Mouse (Mus musculus): ENCODE results near the gene Sash1. TPM values are rescaled to one million over a fixed set of nuclear protein-coding genes. Genes with fewer than 3 reads are reported as not detected.

The Sash1 gene
- total and polyA plus RNA-seq, 3 experiments, result 0.09 to 0.59 (median 0.24) TPM

DNA sequence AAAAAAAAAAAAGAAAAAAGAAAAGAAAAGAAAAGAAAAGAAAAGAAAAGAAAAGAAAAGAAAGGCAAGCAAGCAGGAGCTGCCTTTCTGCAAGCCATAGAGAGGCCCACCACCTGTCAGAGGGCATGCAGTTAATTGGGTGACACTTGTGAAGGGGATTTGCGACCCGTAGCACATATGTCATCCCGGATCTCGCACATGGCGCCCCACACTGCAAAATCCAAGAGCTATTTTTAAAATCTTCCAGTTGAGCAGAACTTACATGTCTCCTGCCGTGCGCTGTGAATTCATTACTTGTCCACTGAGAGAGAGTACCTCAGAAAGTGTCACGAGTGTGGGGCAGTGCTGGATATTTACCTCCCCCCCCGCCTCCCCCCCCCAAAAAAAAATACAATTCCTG lies 60.0 kb downstream of the Sash1 start:
- Histone ChIP-seq H3K4me3 (replicated peaks in 1 of 3; ENCODE audit: low read depth in 2 of 3, low read length in 2 of 3, poor library complexity in 1 of 3) (no peak overlapping the region), H3K79me2 (replicated peaks; ENCODE audit: control insufficient read depth, extremely low read depth, insufficient read depth, poor library complexity, severe bottlenecking) (no peaks in the 10 kb centered on the region), H3K4me1 (ENCODE audit: control insufficient read depth in 1 of 2, insufficient read depth in 2 of 2) (peaks cover 0 to 3% of the 10 kb centered on the region in 2 experiments; a peak in 1 of 4 replicates), H3K9me3 (replicated peaks; ENCODE audit: low read length) (no peaks in the 10 kb centered on the region), H3K9ac (ENCODE audit: insufficient read depth, low read depth) (no peak overlapping the region), H3K36me3 (replicated peaks in 1 of 2; ENCODE audit: control insufficient read depth in 1 of 2, insufficient read depth in 1 of 2, low read length in 1 of 2) (no peaks in the 10 kb centered on the region), H3K27me3 (replicated peaks) (no peaks in the 10 kb centered on the region), H3K4me2 (ENCODE audit: insufficient read depth, low read depth, poor library complexity, severe bottlenecking) (no peak overlapping the region), H3K27ac (ENCODE audit: insufficient read depth, low read depth) (no peak overlapping the region)
- DNase-seq (ENCODE audit: extremely low read depth), result no peak
- in situ Hi-C loops (cut with MboI; ENCODE audit: low pct_ligation_motif_present, low pct_unique_long_range_greater_than_20kb, low sequenced_read_pairs), result no loop called here
- dilution Hi-C loops (cut with MboI; ENCODE audit: extremely low pct_ligation_motif_present, extremely low pct_unique_long_range_greater_than_20kb, low sequenced_read_pairs), result no loop called here
- TF ChIP-seq ETS1 (conservative IDR thresholded peaks at IDR 0.05; ENCODE audit: low read depth, low read length) (no peak), USF2 (conservative IDR thresholded peaks at IDR 0.05; ENCODE audit: low read depth, low read length) (no peak), MEF2A (IDR thresholded peaks at IDR 0.05; ENCODE audit: borderline replicate concordance, low read depth, low read length) (no peak), RAD21 (IDR thresholded peaks at IDR 0.05; ENCODE audit: low read depth, low read length) (no peak), ELF1 (IDR thresholded peaks at IDR 0.05; ENCODE audit: low read depth, low read length) (no peak), TCF12 (IDR thresholded peaks at IDR 0.05; ENCODE audit: low read depth, low read length) (no peak), BHLHE40 (IDR thresholded peaks at IDR 0.05; ENCODE audit: low read depth, low read length) (no peak), MAZ (IDR thresholded peaks at IDR 0.05; ENCODE audit: low read depth, low read length) (no peak), CTCF (conservative IDR thresholded peaks at IDR 0.05 in 1 of 2, IDR thresholded peaks at IDR 0.05 in 1 of 2; ENCODE audit: low read depth in 2 of 2, low read length in 2 of 2) (no peak), UBTF (IDR thresholded peaks at IDR 0.05; ENCODE audit: low read depth, low read length) (no peak), MXI1 (IDR thresholded peaks at IDR 0.05; ENCODE audit: low read depth, low read length) (no peak), SIN3A (IDR thresholded peaks at IDR 0.05; ENCODE audit: low read length) (no peak), POLR2AphosphoS2 (IDR thresholded peaks at IDR 0.05; ENCODE audit: low read depth, low read length) (no peak), RCOR1 (conservative IDR thresholded peaks at IDR 0.05; ENCODE audit: low read depth, low read length) (no peak), ZKSCAN1 (IDR thresholded peaks at IDR 0.05; ENCODE audit: borderline replicate concordance, low read depth, low read length) (no peak), TBP (conservative IDR thresholded peaks at IDR 0.05; ENCODE audit: low read depth, low read length) (no peak)

DNA sequence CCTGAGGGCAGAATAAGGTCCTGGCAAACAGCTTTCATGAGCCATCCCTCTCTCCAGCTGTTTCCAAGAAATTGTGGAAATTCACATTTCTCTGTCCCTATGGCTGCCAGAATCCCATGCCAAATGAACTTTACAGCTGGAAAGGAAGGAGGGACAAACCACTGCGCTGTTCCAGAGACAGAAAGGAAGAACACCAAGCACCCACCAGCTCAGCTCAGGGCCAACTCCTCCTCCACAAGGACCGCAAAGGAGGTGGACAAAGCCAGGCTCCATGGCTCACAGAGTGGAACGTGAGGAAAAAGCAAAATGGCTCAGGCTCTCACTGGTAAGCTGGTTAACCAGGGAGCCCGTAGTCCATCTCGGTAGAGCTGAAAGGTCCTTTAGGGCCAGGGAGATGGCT lies 67.8 kb downstream of the Sash1 start:
- Histone ChIP-seq H3K9ac (ENCODE audit: insufficient read depth, low read depth) (no peak overlapping the region), H3K9me3 (replicated peaks; ENCODE audit: low read length) (no peaks in the 10 kb centered on the region), H3K27me3 (replicated peaks) (no peaks in the 10 kb centered on the region), H3K4me2 (ENCODE audit: insufficient read depth, low read depth, poor library complexity, severe bottlenecking) (no peak overlapping the region), H3K36me3 (replicated peaks in 1 of 2; ENCODE audit: control insufficient read depth in 1 of 2, insufficient read depth in 1 of 2, low read length in 1 of 2) (no peaks in the 10 kb centered on the region), H3K4me3 (replicated peaks in 1 of 3; ENCODE audit: low read depth in 2 of 3, low read length in 2 of 3, poor library complexity in 1 of 3) (no peak overlapping the region), H3K27ac (ENCODE audit: insufficient read depth, low read depth) (no peak overlapping the region), H3K4me1 (ENCODE audit: control insufficient read depth in 1 of 2, insufficient read depth in 2 of 2) (peaks cover 0 to 3% of the 10 kb centered on the region in 2 experiments; a peak in 1 of 4 replicates), H3K79me2 (replicated peaks; ENCODE audit: control insufficient read depth, extremely low read depth, insufficient read depth, poor library complexity, severe bottlenecking) (no peaks in the 10 kb centered on the region)
- TF ChIP-seq HCFC1 (IDR thresholded peaks at IDR 0.05; ENCODE audit: low read depth, low read length) (no peak), SMC3 (IDR thresholded peaks at IDR 0.05; ENCODE audit: low read depth, low read length) (no peak), JUN (IDR thresholded peaks at IDR 0.05; ENCODE audit: insufficient read depth, low read depth, low read length) (no peak), NELFE (IDR thresholded peaks at IDR 0.05; ENCODE audit: low read depth, low read length) (no peak), RAD21 (IDR thresholded peaks at IDR 0.05; ENCODE audit: low read depth, low read length) (no peak), MXI1 (IDR thresholded peaks at IDR 0.05; ENCODE audit: low read depth, low read length) (no peak), ZC3H11A (IDR thresholded peaks at IDR 0.05; ENCODE audit: low read depth, low read length) (no peak), NRF1 (IDR thresholded peaks at IDR 0.05; ENCODE audit: low read depth, low read length) (no peak), ELF1 (IDR thresholded peaks at IDR 0.05; ENCODE audit: low read depth, low read length) (no peak), TBP (conservative IDR thresholded peaks at IDR 0.05; ENCODE audit: low read depth, low read length) (no peak), UBTF (IDR thresholded peaks at IDR 0.05; ENCODE audit: low read depth, low read length) (no peak), MAZ (IDR thresholded peaks at IDR 0.05; ENCODE audit: low read depth, low read length) (no peak), USF2 (conservative IDR thresholded peaks at IDR 0.05; ENCODE audit: low read depth, low read length) (no peak), EP300 (IDR thresholded peaks at IDR 0.05; ENCODE audit: low read length) (no peak)
- in situ Hi-C loops (cut with MboI; ENCODE audit: low pct_ligation_motif_present, low pct_unique_long_range_greater_than_20kb, low sequenced_read_pairs) (no loop called here), dilution Hi-C loops (cut with MboI; ENCODE audit: extremely low pct_ligation_motif_present, extremely low pct_unique_long_range_greater_than_20kb, low sequenced_read_pairs) (no loop called here)
- no peak for DNase-seq (ENCODE audit: extremely low read depth)

All from CH12.LX (cell line).